Mouse (Mus musculus) intestine, embryonic 16.5 days (tissue): ENCODE results near the gene Galnt15. TPM values are rescaled to one million over a fixed set of nuclear protein-coding genes. Genes with fewer than 3 reads are reported as not detected.

ENCODE experiments used
- ATAC-seq: fragments of 200-750 bp; cut with Nextera tagmentation; 2 replicates; pipeline ENCODE4 v1.8.0; 2017; ENCODE audit warnings: moderate TSS enrichment, moderate library complexity
- H3K27ac ChIP-seq: fragments of 300-500 bp; sonication (generic); 2 replicates; pipeline ENCODE4 v1.5.1; 2014; ENCODE audit warnings: mild to moderate bottlenecking, low read length
- H3K27me3 ChIP-seq: fragments of 300-500 bp; sonication (generic); replicated peaks from 2 replicates; pipeline ENCODE4 v1.6.1; 2014; ENCODE audit warnings: low read length, control low read depth, mixed read lengths; ENCODE audit not compliant: control insufficient read depth, insufficient read depth
- H3K36me3 ChIP-seq: fragments of 300-500 bp; sonication (generic); 2 replicates; pipeline ENCODE4 v1.6.1; 2014; ENCODE audit warnings: low read length, control low read depth; ENCODE audit not compliant: control insufficient read depth, insufficient read depth
- H3K4me1 ChIP-seq: fragments of 300-500 bp; sonication (generic); 2 replicates; pipeline ENCODE4 v1.6.1; 2014; ENCODE audit warnings: low read length, control low read depth, mixed read lengths; ENCODE audit not compliant: control insufficient read depth, insufficient read depth
- H3K4me2 ChIP-seq: fragments of 300-500 bp; sonication (generic); 2 replicates; pipeline ENCODE4 v1.6.1; 2014; ENCODE audit warnings: low read depth, low read length, control low read depth
- H3K4me3 ChIP-seq: fragments of 300-500 bp; sonication (generic); 2 replicates; pipeline ENCODE4 v1.5.1; 2014; ENCODE audit warnings: mild to moderate bottlenecking, low read length
- H3K9ac ChIP-seq: fragments of 300-500 bp; sonication (generic); 2 replicates; pipeline ENCODE4 v1.6.1; 2014; ENCODE audit warnings: low read depth, low read length
- H3K9me3 ChIP-seq: fragments of 300-500 bp; sonication (generic); 2 replicates; pipeline ENCODE4 v1.6.1; 2016; ENCODE audit warnings: low read length, control low read depth; ENCODE audit not compliant: control insufficient read depth
- WGBS: fragments of 180-500 bp; shearing (Covaris S2); extraction: QIAGEN DNeasy Blood & Tissue Kit; methylation state at CpG from one replicate; pipeline ENCODE4 v1.1.7; 2014; 5-methylcytosine and 5-hydroxymethylcytosine counted together
- polyA plus RNA-seq: library from polyadenylated mRNA; unstranded; fragments of >200 nt; fragmentation: Nextera tagmentation; extraction: Ambion mirVana; gene quantifications from 2 replicates; pipeline ENCODE4 v1.2.1, GENCODE M21; 2015

The Galnt15 gene
- polyA plus RNA-seq, 1 experiment from 2014 or later: 0.05 TPM

DNA sequence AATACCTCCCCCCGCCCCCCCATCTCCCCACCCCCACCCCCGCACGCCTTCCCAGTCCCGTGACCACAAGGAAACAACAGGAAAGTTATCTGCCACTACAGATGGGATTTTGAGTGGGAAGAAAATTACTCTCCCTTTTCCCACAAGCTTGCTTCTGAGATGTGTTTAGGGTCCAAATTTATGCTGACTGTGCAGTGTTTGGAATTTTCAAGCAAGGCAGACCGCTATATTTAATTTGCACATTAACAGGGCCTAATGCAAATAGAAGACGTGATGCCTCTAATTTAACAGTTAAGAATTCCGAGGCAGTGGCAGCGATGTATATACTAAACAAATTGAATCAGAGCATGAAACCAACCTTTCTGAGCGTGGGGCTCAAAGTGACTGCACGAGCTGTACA lies 26.0 kb downstream of the Galnt15 start:
- no peaks in the 10 kb centered on the region for H3K36me3 ChIP-seq
- ATAC-seq: no peak
- no peaks in the 10 kb centered on the region for H3K27me3 ChIP-seq
- no peaks in the 10 kb centered on the region for H3K4me1 ChIP-seq
- no peak overlapping the region for H3K4me2 ChIP-seq
- no peak overlapping the region for H3K4me3 ChIP-seq
- WGBS: 61% methylated on average over 10 of the region's 10 CpGs
- no peak overlapping the region for H3K9ac ChIP-seq
- H3K27ac ChIP-seq: no peak overlapping the region
- no peaks in the 10 kb centered on the region for H3K9me3 ChIP-seq

DNA sequence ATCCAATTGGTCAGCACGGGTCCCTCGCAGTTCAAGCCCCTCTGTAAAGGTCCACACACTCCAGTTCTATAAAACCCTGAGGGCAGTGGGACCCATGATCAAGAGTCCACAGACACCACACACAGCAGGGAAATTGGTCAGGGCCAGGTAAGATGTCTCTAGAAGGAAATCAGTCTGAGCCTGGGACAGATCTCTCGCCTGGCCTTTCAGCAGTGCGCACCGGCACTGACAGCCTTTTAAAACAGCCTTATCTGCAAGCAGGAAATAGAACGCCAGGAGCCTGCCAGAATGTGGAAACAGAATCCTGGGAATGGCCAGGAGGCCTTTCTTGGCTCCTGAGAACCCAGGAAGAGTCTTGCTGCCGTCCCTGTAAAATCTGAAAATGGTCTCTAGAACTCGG lies 27.0 kb downstream of the Galnt15 start:
- H3K27ac ChIP-seq: no peak overlapping the region
- H3K9me3 ChIP-seq: no peaks in the 10 kb centered on the region
- H3K4me2 ChIP-seq: no peak overlapping the region
- ATAC-seq: no peak
- H3K27me3 ChIP-seq: no peaks in the 10 kb centered on the region
- whole genome bisulfite sequencing: 50% methylated on average over 8 of the region's 8 CpGs
- H3K4me3 ChIP-seq: no peak overlapping the region
- no peaks in the 10 kb centered on the region for H3K4me1 ChIP-seq
- no peak overlapping the region for H3K9ac ChIP-seq
- H3K36me3 ChIP-seq: no peaks in the 10 kb centered on the region

DNA sequence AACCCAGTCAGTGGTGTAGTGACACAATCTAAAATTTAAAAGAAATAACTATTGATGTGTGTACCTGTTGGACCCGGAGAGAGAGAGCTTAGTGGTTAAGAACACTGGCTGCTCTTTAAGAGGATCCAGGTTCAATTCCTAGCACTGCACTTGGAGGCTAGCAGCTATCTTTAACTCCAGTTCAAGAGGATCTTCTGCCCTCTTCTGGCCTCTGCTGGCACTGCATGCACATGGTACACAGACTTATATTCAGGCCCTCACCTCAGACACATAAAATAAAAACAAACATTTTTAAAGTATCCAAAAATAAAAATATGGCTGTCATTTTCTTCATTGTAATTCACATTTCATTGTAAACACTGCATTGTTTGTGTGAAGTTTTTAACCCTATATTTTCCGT lies 27.9 kb downstream of the Galnt15 start:
- Histone ChIP-seq H3K27me3 (no peaks in the 10 kb centered on the region), H3K4me3 (no peak overlapping the region), H3K4me2 (no peak overlapping the region), H3K9me3 (no peaks in the 10 kb centered on the region), H3K27ac (no peak overlapping the region), H3K9ac (no peak overlapping the region), H3K4me1 (no peaks in the 10 kb centered on the region), H3K36me3 (no peaks in the 10 kb centered on the region)
- WGBS: 95% methylated on average over 2 of the region's 2 CpGs
- no peak for ATAC-seq

DNA sequence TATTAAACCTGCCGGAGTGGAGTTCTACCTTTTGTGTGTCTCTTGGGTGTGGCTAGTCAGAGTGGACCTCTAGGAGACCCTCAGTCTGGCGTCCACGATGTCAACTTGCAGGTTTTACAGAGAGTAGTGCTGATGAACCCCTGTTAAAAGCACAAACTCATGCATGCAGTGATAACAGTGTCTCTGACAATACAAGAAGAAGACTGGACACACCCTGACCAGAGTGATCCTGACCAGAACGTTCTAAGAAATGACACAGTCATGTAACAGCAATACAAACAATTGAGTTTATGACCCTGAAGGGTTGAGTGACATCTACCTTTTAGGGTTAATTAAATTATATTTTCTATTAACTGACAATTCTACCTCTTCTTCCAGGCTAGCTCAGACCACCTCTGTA lies 28.9 kb downstream of the Galnt15 start:
- H3K4me3 ChIP-seq: no peak overlapping the region
- H3K27ac ChIP-seq: no peak overlapping the region
- 77% methylated on average over 4 of the region's 4 CpGs for WGBS
- no peaks in the 10 kb centered on the region for H3K4me1 ChIP-seq
- ATAC-seq: no peak
- H3K27me3 ChIP-seq: no peaks in the 10 kb centered on the region
- no peaks in the 10 kb centered on the region for H3K9me3 ChIP-seq
- no peak overlapping the region for H3K9ac ChIP-seq
- H3K36me3 ChIP-seq: no peaks in the 10 kb centered on the region
- no peak overlapping the region for H3K4me2 ChIP-seq

DNA sequence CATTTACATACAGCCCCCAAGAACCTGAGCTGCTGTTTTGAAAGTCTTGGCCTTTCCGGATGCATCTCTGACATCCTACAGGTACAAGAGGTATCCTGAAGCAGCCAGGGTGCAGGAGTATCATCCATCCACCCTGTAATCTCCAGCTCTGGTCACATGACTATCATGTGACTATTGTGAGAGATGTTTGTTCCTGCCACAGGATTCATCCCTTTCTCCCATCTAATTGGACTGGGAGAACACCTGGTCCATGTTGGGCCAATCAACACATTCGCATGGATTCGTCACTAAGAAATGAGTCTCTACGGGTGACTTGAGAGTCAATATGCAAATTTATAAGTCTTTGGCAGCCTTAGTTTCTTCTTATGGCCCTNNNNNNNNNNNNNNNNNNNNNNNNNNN lies 32.6 kb downstream of the Galnt15 start:
- Histone ChIP-seq H3K9me3 (no peaks in the 10 kb centered on the region), H3K4me1 (no peaks in the 10 kb centered on the region), H3K4me3 (no peak overlapping the region), H3K27me3 (no peaks in the 10 kb centered on the region), H3K9ac (no peak overlapping the region), H3K36me3 (no peaks in the 10 kb centered on the region), H3K27ac (no peak overlapping the region), H3K4me2 (no peak overlapping the region)
- ATAC-seq: no peak
- 86% methylated on average over 4 of the region's 4 CpGs for WGBS

DNA sequence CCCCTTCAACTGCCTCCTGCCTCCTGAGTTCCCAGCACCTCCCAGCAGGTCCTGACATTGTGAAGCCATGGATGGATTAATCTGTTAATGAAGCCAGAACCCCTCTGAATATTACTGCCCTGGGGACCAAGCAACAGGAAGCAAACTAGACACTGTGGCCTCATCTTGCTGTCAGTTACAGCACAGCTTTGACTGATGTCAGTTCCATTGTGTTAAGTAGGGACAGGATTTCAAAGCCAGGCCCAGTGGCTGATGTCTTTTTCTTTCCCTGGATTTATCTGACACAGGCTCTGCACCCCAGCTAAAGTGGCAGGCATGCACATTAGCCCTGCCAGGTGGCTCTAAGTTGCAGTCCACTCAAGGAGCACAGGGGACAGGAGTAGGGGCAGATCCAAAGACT lies 44.0 kb downstream of the Galnt15 start:
- no peak overlapping the region for H3K9ac ChIP-seq
- no peak overlapping the region for H3K4me2 ChIP-seq
- H3K4me1 ChIP-seq: no peaks in the 10 kb centered on the region
- no peaks in the 10 kb centered on the region for H3K9me3 ChIP-seq
- H3K27me3 ChIP-seq: no peaks in the 10 kb centered on the region
- no peak overlapping the region for H3K27ac ChIP-seq
- no peak for ATAC-seq
- no peaks in the 10 kb centered on the region for H3K36me3 ChIP-seq
- no peak overlapping the region for H3K4me3 ChIP-seq

DNA sequence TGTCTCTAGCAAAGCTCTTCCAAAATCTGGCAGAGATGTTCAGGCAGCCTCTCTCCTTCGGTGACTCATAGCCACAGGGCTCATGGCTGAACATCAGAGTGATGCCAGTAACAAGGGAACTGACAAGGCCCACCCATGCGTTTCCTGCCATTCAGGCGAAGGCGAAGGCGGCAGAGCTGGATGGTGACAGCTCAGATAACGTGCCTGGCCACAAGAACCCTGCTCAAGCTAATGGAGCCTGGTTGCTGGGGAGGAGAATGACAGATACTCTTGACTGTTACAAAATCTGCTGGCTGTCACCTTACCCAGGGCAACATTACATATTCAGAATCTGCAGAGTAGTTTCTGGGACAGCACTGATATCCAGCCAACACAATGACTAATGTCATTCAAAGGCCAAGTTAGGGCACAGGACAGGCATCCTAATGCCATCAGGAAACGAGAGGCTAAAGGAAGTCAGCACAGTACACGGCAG lies 44.5 kb downstream of the Galnt15 start:
- Histone ChIP-seq H3K27ac (no peak overlapping the region), H3K9ac (no peak overlapping the region), H3K4me2 (no peak overlapping the region), H3K27me3 (no peaks in the 10 kb centered on the region), H3K4me3 (no peak overlapping the region), H3K36me3 (no peaks in the 10 kb centered on the region), H3K9me3 (no peaks in the 10 kb centered on the region), H3K4me1 (no peaks in the 10 kb centered on the region)
- ATAC-seq: no peak
- 67% methylated on average over 8 of the region's 8 CpGs for WGBS

DNA sequence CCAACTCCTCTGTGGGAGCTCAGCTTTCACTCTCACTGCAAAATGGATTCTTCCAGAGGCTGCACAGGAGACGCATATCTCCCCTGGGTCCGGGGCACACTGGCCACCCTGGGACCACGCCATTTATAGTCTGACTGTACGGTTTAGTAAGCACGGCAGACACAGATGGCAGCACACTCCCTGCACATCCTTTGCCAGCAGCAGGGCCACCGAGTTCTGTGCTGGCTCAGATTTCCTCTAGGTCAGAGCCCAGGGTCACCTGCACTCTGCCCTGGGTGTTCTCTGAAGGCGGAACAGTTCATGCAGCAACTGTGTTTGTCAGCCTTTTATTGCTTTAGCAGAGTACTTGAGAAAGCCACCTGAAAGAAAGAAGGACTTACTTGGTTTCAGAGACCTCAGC lies 45.1 kb downstream of the Galnt15 start:
- 0 out of 2 replicates have a peak, but pooled peaks have one; percentile 18 for ATAC-seq
- H3K9ac ChIP-seq: no peak overlapping the region
- H3K4me2 ChIP-seq: no peak overlapping the region

DNA sequence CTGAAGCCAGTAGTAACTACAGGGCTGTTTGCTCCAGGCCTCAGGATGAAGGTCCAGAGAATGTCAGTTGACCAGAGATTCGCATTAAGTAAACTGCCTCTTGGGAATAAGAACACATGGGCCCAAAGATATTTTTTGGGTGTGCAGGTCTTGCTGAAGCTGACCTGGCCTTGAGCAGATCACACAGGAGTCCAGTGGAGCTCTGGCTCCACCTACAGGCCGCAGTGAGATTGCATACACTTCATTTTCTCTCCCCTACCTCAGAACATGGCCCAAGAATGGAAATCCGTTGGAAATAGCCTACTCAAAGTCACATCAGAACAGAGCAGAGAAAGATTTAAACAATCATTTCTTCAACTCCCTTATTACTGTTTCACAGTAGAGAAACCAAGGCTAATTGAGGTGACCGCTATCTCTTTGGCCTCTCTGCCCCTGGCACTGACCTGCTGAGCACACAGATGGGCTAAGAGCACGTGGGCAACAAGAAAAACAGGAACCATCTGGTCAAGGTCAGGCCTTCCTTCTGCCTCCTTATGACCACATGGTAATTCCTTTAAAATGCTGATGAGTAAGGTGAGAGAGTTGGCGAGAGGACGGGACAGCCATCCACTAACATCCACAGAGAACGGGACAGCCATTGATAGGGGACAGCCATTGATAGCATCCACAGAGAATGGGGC lies 48.2 kb downstream of the Galnt15 start:
- no peaks in the 10 kb centered on the region for H3K9me3 ChIP-seq
- H3K27ac ChIP-seq: no peak overlapping the region
- no peaks in the 10 kb centered on the region for H3K27me3 ChIP-seq
- H3K4me3 ChIP-seq: no peak overlapping the region
- WGBS: 52% methylated on average over 8 of the region's 8 CpGs
- no peaks in the 10 kb centered on the region for H3K4me1 ChIP-seq
- peak; percentile 68 for ATAC-seq
- H3K9ac ChIP-seq: no peak overlapping the region
- no peak overlapping the region for H3K4me2 ChIP-seq
- peaks cover 6% of the 10 kb centered on the region for H3K36me3 ChIP-seq

More for the DNA sequence above, 45.1 kb downstream of the Galnt15 start:
- H3K4me1 ChIP-seq: no peaks in the 10 kb centered on the region
- H3K9me3 ChIP-seq: no peaks in the 10 kb centered on the region
- WGBS: 60% methylated on average over 7 of the region's 7 CpGs
- H3K27ac ChIP-seq: no peak overlapping the region
- no peaks in the 10 kb centered on the region for H3K36me3 ChIP-seq
- H3K4me3 ChIP-seq: no peak overlapping the region
- H3K27me3 ChIP-seq: no peaks in the 10 kb centered on the region

DNA sequence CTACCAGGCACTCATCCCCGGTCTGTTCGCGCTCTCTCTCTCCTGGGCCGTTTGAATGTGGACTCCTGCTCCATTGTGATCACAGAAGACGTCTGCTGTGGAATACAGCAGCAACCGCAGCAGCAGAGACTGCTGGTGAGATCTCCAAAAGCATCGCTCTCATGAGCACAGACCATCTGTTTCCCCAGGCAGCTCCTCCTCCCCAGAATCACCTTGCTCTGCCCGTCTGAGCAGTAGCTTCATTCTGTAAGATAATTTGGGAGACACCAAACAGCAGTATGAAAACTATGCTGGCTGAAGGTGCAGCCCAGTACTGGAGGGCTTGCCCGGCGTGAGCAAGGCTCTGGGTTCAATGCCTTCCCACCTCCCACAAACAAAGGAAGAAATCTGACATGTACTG lies 52.2 kb downstream of the Galnt15 start:
- Histone ChIP-seq H3K4me1 (no peaks in the 10 kb centered on the region), H3K36me3 (peaks cover 14% of the 10 kb centered on the region), H3K9me3 (no peaks in the 10 kb centered on the region), H3K27me3 (no peaks in the 10 kb centered on the region), H3K9ac (no peak overlapping the region), H3K4me3 (no peak overlapping the region), H3K4me2 (no peak overlapping the region), H3K27ac (no peak overlapping the region)
- ATAC-seq: no peak
- WGBS: 76% methylated on average over 10 of the region's 10 CpGs
